Mouse (Mus musculus): ENCODE results near the gene Uox. TPM values are rescaled to one million over a fixed set of nuclear protein-coding genes. Genes with fewer than 3 reads are reported as not detected.

The Uox gene
- under 1 TPM in 1 of 2 experiments, not detected in 1; 0.44 TPM for polyA plus RNA-seq (2017; shearing (Covaris generic))

GRCm38 (mm10) chr3:146570148-146570782 lies at the start of gene Uox:
TSS of gene Uox (plus strand) at chr3:146570426.

DNA sequence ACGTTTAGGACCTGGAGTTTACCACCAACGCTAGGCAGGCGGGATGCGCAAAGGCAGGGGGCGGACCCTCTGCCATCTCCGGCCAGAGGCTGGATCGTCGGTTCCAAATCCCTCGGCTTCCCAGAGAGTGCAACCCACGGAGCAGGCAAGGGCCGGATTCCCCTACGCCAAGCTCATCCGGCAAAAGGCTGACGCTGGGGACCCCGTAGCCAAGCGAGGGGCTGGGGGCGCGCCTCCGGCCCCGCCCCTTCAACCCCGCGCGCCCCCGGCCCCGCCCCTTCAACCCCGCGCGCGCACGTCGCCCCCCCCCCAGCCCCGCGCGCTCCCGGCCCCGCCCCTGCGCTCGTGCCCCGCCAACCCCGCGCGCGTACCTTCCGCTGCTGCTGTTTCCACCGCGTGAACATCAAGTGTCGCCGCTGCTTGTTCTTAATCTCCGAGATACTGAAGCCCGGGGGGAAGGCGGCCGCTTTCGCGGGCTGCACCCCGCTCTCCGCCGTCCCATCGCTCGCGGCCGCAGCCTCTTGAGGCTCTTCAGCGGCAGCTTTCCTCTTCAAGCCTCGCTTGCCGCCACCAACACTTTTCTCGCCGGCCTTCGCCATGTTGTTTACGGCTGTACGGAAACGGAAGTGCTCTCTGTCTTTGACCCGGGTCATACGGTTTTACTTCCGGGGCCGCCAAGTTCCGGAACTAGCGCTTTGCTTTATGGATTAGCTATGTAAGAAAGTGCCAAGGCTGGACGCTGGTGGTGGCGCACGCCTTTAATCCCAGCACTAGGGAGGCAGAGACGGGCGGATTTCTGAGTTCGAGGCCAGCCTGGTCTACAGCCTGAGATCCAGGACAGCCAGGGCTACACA lies 49.2 kb upstream of the Uox start, which contains the start of gene Rpf1:
Gene Rpf1 (minus strand): TSS at position 632 of the 854 bp plus-strand sequence.

DNA sequence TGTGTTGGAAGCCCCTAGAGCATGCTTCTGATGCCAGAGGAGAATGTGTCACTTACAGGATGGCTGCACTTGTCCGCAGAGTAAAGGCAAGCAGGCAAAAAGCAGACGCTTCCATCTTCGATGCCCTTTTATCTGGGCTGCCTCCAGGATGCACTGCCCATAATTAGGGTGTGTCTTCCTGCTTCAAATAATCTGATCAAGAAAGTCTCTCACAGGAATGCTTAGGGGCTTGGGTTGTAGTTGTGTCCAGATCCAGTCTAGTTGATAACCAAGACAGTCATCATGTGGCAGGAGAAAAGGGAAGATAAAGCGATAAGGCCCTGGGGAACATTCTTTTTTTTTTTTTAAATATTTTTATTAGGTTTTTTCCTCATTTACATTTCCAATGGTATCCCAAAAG lies 45.3 kb downstream of the Uox start, which contains the start of gene Dnase2b:
Gene Dnase2b (minus strand): TSS at position 101 of the 400 bp plus-strand sequence.

DNA sequence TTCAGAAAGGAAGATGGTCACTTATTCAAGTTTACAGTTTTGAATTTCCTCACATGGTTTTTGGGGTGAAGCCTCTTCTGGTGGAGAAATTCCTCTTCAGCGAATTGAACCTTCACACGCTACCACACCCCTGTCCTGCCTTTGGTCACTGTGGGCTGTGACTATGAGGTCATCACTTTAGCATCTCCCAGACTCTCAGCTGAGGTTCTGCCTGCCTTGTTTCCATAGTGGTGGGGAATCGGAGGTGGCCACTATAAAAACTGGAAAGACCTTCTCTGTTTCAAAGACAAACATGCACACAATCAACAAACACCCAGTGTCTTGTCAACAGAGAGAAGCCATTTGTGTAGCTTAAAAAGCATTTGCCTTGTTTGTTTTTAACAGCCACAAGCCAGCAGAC lies 81.0 kb downstream of the Uox start, which contains the start of gene 4930503B20Rik:
Gene 4930503B20Rik (minus strand): TSS at position 101 of the 400 bp plus-strand sequence.

Other genes with a start within 250 kb of the Uox start
- gene Ssx2ip, start 165.8 kb upstream of the Uox start, polyA plus RNA-seq (2017; shearing (Covaris generic)): 1 to 10 TPM; 2.6 to 3.2 TPM
- gene Ctbs, start 120.6 kb upstream of the Uox start, polyA plus RNA-seq (2017; shearing (Covaris generic)): 1 to 10 TPM; 9.0 to 9.3 TPM
- gene Spata1, start 70.7 kb upstream of the Uox start, polyA plus RNA-seq (2017; shearing (Covaris generic)): 1 to 10 TPM; 7.1 to 9.2 TPM
- 100 to 1,000 TPM; 436 to 441 TPM for gene Gng5, start 70.6 kb upstream of the Uox start, polyA plus RNA-seq (2017; shearing (Covaris generic))
- gene Rpf1, start 49.0 kb upstream of the Uox start, polyA plus RNA-seq (2017; shearing (Covaris generic)): 10 to 100 TPM; 60.1 to 84.2 TPM
- not detected for gene Dnase2b, start 45.2 kb downstream of the Uox start, polyA plus RNA-seq (2017; shearing (Covaris generic))
- under 1 TPM in 1 of 2 experiments, not detected in 1; 0.79 TPM for gene 4930503B20Rik, start 80.9 kb downstream of the Uox start, polyA plus RNA-seq (2017; shearing (Covaris generic))
- gene Samd13, start 115.2 kb downstream of the Uox start, polyA plus RNA-seq (2017; shearing (Covaris generic)): under 1 TPM in 1 of 2 experiments, not detected in 1; 0.84 TPM
- 100 to 1,000 TPM; 131 to 134 TPM for gene Prkacb, start 242.6 kb downstream of the Uox start, polyA plus RNA-seq (2017; shearing (Covaris generic))

Data from activated CD4-positive, CD25-positive, alpha-beta regulatory T cell (primary cell).